ENCODE assay signal across 20 mouse cellular contexts in genomic region chr8:115555452-115555851, GRCm38 (mm10).
DNase-seq lines count a peak whose midpoint lies in the region; TF ChIP-seq lines count a peak whose summit lies in the region.
"Had no signal": no experiment of that assay in that cellular context is flagged by ENCODE, and none has a peak within 500 bp of the region (broad histone marks: within the 10 kb centered on the region; RNA-seq: fewer than 3 reads in every experiment).

No protein-coding gene starts in this region.

- H3K27ac ChIP-seq in left cerebral cortex, adult 2 months = no peak overlapping the region
- H3K27ac ChIP-seq: embryonic facial prominence, embryonic 13.5 days; liver, embryonic 13.5 days; stomach, embryonic 15.5 days had no signal

- H3K4me3 ChIP-seq in left cerebral cortex, adult 2 months = no peak overlapping the region
- H3K4me3 ChIP-seq: embryonic facial prominence, embryonic 13.5 days; liver, embryonic 13.5 days; stomach, embryonic 15.5 days had no signal

- intact Hi-C loops in left cerebral cortex, adult 2 months (cut with DNase I) = no loop called here

- peak; percentile 10 to 39 for DNase-seq in frontal cortex, postnatal 10 days (ENCODE audit: low spot score in 2 of 2)
- DNase-seq in frontal cortex, adult 2 months (ENCODE audit: extremely low spot score in 1 of 2, low spot score in 1 of 2) = no peak
- DNase-seq in left cerebral cortex, adult 11 months (ENCODE audit: low spot score) = peak; percentile 6
- no peak for DNase-seq in left cerebral cortex, adult 2 months (ENCODE audit: extremely low spot score in 1 of 2, low spot score in 2 of 2)
- peak; percentile 40 to 53 for DNase-seq in right cerebral cortex, postnatal 10 days (ENCODE audit: low spot score in 2 of 2)
- DNase-seq in right cerebral cortex, postnatal 36 days (ENCODE audit: low spot score in 2 of 2) = no peak
- peak; percentile 38 for DNase-seq in telencephalon, adult 2 months (ENCODE audit: low read depth, low spot score)
- no peak for DNase-seq in kidney, postnatal 36 days
- DNase-seq: adrenal gland, adult 2 months; cerebellum, adult 11-12 months; gastrocnemius, postnatal 10 days; kidney, adult 8-10 months; kidney, postnatal 25 days; liver, embryonic 13.5 days; lung, postnatal 36 days; midbrain, embryonic 14.5 days; right cerebral cortex, adult 18-20 months; spleen, adult 18-20 months had no signal

- no peak for TF ChIP-seq CTCF in left cerebral cortex, adult 2 months (IDR thresholded peaks at IDR 0.05)

Comparison
In these comparisons a context has a peak if more than half of its experiments do, and no peak if none do; other contexts are left out.
1. DNase-seq: peak in frontal cortex, postnatal 10 days (2 of 2), left cerebral cortex, adult 11 months (single experiment), right cerebral cortex, postnatal 10 days (2 of 2) and telencephalon, adult 2 months (single experiment); none in frontal cortex, adult 2 months (0 of 2), left cerebral cortex, adult 2 months (0 of 2), right cerebral cortex, postnatal 36 days (0 of 2) and kidney, postnatal 36 days (0 of 2).